Mouse (Mus musculus) hindlimb bud, embryonic 11.5 days (tissue): Measurements from ENCODE around the gene Gbp4.
"Not testable (repeated sequence)": the region's sequence is repeated elsewhere in the genome, so short reads cannot be mapped to it uniquely, and the experiment has no call there.

Source experiments
- DNase-seq: peaks from one replicate; pipeline ENCODE4 v3.0.0-alpha.2; 2012; ENCODE audit warnings: low read depth, low spot score; ENCODE audit errors: extremely low spot score

Gbp4 gene

DNA sequence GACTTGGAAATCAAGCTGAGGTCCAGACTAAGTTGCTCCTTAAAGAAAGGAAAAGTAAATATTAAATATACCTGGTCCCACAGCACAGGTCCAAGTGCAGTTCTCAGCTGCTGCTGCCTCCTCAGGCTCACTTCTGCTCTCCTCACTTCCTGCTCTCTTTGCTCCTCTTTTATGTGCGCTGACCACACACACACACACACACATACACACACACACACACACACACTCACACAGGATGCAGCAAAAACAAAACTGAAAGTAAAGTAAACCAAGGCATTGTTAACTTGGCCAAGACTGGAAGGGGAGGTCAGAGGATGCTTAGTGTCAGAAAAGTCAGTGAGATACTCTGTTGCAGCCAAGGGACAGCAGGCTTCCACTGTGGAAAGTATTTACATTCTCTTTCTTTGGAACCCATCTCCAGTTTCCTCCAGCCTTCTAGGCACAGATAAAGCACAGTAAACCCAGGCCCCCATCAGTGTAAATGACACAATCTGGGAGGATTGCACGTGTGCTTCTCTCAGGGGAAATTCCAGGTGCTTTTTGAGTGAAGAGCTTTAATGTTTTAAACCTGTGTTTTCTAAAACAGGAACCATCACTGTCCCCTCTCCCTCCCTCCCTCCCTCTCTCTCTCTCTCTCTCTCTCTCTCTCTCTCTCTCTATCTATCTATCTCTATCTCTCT is at the start of gene Gbp4, which contains the start of the genes Gbp9 and Gbp8:
Gene Gbp4 (minus strand): TSS at position 178 of the 680 bp plus-strand sequence.
Gene Gbp9 (minus strand): TSS at position 131 of the 680 bp plus-strand sequence.
Gene Gbp8 (minus strand): TSS at position 132 of the 680 bp plus-strand sequence.
- not testable (repeated sequence) for DNase-seq

DNA sequence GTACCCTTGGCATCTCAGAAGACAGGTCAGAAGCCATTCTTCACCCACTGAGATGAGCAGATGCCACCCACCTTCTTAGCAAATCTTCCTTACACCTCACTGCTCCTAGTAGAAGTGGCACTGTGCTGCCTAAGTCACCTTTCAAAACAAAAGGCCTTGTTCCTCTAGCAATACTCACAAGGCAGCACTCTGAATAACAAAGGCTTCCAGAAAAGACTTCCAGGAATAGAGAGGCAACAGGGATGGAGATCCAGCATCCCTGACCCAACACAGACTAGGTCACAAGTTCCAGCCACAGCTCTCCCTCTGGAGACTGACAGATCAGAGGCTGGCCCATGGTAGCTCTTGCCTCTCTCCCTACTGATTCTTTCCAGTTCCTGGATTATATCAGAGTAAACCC is 42.1 kb upstream of the Gbp4 start:
- DNase-seq: no peak

GRCm38 (mm10) chr5:105156582-105156981 is 17.2 kb upstream of the Gbp4 start:
- no peak for DNase-seq

GRCm38 (mm10) chr5:105154049-105154448 is 14.7 kb upstream of the Gbp4 start:
- DNase-seq: no peak

GRCm38 (mm10) chr5:105148062-105148461 is 8.7 kb upstream of the Gbp4 start:
- not testable (repeated sequence) for DNase-seq

DNA sequence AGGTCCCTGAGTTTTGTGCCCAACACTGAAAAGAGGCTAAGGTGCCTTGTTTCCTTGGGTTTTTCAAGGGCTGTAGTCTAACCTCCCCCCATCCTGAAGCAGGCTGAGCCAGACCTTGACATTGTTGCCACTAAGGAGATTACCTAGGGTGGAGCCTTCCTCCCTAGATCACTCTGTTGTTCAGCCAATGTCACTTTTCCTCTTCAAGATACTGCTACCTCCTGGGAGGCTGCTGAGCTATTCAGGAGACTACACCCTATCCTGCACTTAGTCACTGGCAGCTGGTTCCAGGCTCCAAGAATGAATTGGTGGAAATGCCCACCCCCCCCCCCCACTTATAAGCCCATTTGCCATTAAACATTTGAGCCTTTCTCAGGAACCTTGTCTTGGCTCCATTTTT is 7.1 kb upstream of the Gbp4 start:
- DNase-seq: no peak

DNA sequence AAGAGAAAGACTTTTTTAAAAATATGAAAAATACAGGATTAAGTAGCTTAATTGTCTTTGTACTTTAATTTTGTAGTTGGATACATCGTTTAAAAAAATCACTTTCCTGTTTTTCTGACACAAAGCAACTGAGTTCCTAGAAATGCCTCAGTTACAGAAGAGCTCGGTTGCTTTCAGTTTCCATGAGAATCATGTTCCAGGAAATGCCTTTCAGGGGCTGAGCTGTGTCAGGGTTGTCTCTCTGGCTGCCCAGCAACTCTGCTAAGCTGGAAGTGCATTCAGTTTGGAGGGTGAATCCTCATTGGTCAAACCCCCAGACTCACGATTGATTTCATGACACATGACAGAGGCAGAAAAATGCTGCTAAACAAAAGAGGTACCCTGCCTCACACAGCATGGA is 6.3 kb upstream of the Gbp4 start:
- not testable (repeated sequence) for DNase-seq

GRCm38 (mm10) chr5:105140089-105140810 is 864 bp upstream of the Gbp4 start:
- DNase-seq: not testable (repeated sequence)

DNA sequence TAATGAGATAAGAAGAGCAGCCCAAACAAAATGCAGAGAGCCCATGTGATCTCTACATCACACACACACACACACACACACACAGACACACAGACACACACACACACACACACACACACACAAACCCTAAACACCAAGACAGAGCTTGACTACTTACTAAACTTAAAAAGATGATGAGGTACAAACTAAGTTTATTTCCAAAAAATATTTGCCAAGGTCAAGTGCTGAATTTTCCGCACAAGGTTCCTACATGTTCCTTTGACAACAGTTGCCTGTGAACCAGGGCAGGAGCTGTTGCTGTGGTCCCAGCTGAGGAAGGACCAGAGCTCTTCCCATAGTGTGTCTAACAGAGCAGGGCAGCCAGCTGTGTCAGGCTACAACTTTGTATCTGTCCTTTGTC is 480 bp downstream of the Gbp4 start:
- no peak for DNase-seq

DNA sequence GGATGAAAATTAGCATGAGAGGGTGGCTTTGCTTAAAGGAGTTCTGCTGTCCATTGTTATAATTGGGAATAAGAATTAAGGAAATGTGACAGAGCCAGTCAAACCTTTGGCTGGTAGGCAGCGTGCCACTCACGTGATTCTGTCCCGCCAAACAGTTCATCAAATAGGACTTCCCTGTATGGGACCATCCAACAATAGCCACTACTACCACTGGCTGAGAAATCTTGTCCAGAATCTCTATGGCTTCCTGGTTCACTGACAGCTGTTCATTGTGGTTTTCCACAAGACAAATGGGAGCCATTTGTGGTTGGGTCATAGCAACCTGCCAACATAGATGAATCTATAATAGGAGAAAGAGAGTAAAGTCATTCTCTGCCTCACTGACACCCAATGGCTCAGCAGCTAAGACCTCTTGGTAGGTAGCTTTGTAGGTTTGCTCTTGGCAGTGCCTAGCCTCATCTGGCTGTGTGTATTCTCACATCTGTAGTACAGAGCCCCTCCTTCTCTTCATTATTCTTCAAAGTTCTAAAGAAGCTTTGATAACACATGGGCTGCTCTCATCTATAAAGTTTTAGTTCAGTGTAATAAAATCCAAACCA is 2.6 kb downstream of the Gbp4 start:
- not testable (repeated sequence) for DNase-seq

DNA sequence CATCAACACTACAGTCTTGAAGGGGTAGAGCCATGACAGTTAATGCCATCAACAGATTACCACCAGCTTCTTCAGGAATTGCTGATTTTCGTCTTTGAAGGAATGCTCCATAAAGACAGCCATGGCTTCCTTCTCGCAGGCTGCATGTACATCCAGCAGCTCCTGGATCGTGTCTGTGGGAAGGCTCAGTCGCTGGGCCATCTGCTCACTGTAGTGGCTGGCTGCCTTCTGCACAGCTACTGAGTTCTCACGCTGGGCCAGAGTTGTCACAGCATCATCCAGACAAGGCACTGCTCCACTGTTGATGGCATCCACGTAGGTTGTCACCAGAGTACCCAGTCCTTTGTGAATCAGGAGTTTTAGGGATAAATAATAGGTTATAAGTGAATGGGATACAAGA is 17.7 kb downstream of the Gbp4 start:
- not testable (repeated sequence) for DNase-seq

GRCm38 (mm10) chr5:105115740-105116139 is 23.6 kb downstream of the Gbp4 start:
- no peak for DNase-seq

GRCm38 (mm10) chr5:105114696-105115095 is 24.7 kb downstream of the Gbp4 start:
- DNase-seq: no peak

DNA sequence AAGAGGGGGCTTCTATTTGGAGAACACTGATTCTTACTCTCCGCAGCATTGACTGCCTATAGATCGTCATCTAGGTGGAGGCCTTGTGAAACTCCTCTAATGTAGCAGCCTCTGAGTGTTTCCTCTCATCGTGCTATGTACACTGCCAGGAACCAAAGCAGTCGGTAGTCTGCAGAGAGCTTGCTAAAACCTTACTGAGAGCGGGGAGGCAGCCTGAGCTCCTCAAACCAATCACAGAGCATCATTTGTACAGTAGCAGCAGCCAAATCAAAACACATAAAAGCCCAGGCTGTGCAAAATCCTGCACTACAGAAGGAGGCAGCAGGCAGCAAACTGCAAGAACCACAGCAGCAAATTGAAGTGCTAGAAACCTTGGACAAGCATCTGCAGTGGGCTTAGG is 25.7 kb downstream of the Gbp4 start:
- DNase-seq: no peak

DNA sequence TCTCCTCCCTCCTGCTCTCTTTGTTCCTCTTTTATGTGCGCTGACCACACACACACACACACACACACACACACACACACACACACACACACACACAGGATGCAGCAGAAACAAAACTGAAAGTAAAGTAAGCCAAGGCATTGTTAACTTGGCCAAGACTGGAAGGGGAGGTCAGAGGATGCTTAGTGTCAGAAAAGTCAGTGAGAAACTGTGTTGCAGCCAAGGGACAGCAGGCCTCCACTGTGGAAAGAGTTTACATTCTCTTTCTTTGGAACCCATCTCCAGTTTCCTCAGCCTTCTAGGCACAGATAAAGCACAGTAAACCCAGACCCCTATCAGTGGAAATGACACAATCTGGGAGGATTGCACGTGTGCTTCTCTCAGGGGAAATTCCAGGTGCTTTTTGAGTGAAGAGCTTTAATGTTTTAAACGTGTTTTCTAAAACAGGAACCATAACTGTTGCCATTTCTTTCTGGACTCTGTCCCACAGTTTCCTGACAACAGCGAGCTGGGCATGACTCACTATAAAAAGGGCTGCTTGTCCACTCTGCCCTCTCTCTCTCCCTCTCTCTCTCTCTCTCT is 29.0 kb downstream of the Gbp4 start:
- DNase-seq: not testable (repeated sequence)

DNA sequence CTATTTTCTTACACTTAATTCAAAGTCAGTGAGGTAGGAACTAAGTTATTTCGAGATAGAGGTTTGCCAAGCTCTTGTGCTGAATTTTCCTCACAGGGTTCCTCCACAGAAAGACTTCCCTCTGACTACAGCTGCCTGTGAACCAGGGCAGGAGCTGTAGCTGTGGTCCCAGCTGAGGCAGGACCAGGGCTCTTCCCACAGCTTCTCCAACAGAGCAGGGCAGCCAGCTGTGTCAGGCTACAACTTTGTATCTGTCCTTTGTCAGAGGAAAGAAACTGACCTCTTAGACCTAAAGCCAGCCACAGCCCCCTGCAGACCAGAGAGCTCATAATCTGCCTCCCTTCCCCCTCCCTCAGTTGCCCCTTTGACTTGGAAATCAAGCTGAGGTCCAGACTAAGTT is 29.6 kb downstream of the Gbp4 start:
- DNase-seq: not testable (repeated sequence)

GRCm38 (mm10) chr5:105105689-105106088 is 33.7 kb downstream of the Gbp4 start:
- not testable (repeated sequence) for DNase-seq

- DNase-seq: no peak
These were observed 57.5 kb downstream of the Gbp4 start for GRCm38 (mm10) chr5:105081900-105082299.

DNA sequence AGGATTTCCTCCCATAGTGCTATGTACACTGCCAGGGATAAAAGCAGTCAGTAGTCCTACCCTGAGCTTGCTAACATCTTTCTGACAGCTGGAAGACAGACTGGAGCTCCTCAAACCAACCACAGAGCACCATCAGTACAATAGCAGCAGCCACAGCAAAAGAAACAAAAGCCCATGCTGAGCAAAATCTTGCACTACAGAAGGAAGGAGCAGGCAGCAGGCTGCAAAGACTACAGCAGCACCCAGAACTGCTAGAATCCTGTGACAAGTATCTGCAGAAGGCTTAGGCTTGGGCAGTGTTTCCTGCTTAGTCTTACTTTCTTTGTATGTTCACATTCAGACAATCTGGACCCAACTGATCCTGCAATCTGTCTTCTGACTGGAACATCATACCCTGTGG is 71.0 kb downstream of the Gbp4 start:
- not testable (repeated sequence) for DNase-seq
